Mouse (Mus musculus): ENCODE results near the gene Kntc1.

DNA sequence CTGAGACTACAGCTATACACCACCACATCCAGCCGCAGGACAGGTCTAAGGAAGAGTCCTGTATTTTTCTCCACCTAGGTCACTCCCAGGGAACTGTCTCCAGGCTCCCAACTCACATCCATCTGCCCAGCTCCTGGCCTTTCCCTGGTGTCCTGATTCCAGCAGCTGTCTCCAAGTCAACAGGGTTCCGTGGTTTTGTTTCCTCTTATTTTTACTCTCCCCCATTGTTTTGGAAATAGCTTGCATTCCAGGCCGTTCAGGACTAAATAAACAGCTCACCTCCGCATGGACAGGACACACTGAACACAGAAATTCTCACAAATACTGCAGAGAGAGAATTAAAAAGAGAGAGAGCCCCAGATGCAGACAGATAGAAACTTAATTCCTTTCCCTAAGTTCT, 87.9 kb downstream of the Kntc1 start:
- TF ChIP-seq GATA1 (IDR thresholded peaks at IDR 0.05; ENCODE audit: low read length) (no peak), TAL1 (IDR thresholded peaks at IDR 0.05; ENCODE audit: low read length) (no peak)

All from erythroblast, embryonic 14.5 days (primary cell).